Mouse (Mus musculus): ENCODE results near the gene Cds2.

GRCm38 (mm10) chr2:132232413-132232945, 30.5 kb upstream of the Cds2 start:
- no peak for TF ChIP-seq GATA1 (IDR thresholded peaks at IDR 0.05; ENCODE audit: borderline replicate concordance, low read length)
- no peak for TF ChIP-seq FLI1 (IDR thresholded peaks at IDR 0.05; ENCODE audit: low read length)
